Mouse (Mus musculus): ENCODE data around the gene Adgrg6.

The Adgrg6 gene

DNA sequence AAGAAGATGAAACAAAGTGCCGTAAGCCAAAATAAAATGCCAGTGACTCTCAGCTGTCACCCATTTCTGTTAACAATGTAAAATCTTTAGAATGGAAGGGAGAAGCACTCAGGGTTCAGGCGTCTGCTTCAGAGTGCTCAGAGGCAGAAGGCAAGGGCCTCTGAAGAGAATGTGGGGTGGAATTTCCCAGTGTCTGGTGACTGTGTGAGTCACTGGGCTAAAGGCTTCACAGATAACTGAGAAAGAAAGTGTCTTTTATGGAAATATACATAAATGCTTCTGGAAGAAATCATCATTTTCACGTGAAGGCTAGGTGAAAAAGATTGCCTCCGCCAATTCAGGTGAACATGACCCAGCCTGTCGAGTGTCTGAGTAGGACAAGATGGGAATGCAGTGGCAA lies 159.9 kb downstream of the Adgrg6 start:
- no peak for DNase-seq (ENCODE audit: low spot score in 2 of 2)

DNA sequence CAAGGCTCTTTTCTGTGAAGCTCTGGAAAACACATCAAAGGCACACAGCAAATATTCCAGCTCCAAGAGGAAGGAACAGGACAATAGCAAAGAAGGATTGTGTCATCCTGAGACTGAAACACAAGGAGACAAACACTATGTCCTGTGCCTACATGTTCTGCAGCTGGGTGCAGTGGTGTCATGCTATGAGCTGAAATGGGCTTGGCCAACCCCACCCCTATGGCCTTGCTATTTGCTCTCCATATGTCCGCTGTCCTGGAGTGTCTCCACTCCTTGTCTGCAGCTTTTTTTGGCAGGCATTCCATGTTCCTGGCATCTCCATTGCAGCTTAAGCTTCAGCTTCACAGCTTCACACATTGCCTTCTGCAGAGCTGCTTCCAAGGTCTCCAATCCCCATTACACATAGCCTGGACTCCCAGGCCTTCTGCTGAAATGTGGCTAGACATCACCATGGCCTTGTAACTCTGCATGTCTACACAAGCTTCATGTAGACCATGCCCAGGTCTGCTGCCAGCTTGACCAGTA lies 180.3 kb downstream of the Adgrg6 start:
- DNase-seq (ENCODE audit: low spot score in 2 of 2): peak in 1 of 2 experiments; percentile 17

DNA sequence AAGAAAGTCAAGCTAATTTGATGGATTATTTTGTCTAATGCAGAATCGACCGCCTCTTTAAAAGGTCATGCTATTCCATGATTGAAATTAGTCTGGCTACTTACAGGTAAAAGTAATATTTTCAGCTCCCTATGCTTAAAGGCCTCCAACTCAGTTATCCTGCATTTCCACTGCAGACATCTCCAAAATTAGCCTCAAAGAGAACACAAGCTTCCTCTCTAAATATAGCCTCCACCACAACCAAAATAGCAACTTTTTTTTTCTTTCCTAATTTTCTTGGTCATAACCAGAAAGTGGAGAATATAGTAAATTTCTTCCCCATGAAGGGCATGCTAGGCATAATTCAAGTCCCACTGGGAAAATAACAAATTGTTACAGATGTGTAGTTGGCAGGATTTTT lies 182.2 kb downstream of the Adgrg6 start:
- DNase-seq (ENCODE audit: low spot score in 2 of 2): peak in 1 of 2 experiments; percentile 7

DNA sequence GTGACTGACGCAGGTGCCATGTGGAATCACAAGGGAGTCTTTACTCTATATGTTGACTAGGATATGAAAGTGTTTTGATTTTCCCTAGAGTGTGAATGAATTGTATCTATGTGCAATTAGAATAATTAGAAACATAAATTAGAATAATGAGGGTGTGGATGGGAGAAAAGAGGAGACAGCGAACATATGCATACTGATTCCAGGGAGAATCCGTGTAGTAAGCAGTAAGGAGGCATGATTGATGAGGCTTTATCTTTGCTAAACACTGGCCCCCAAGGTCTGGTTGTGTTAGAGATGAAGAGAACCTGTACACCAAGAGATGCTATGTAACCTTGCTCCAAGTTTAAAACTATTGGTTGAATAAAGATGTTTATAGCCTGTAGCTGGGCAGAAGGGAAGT lies 187.2 kb downstream of the Adgrg6 start:
- DNase-seq (ENCODE audit: low spot score in 2 of 2): no peak
